Mouse (Mus musculus) monocyte, adult 5-6 weeks (primary cell): ENCODE measurements at regions not wholly inside any gene's neighbourhood (a gene's known extent, or its start where the extent isn't known, plus 50 kb on each side); places are given as distances from the start of the nearest gene placed in this dataset.

Experiments used
- ATAC-seq: fragments of 153-309, 156-312 bp; replicated peaks from 2 replicates; pipeline ENCODE4 v1.8.0; 2017; ENCODE audit warnings: mild to moderate bottlenecking; ENCODE audit not compliant: low TSS enrichment, insufficient number of reproducible peaks, severe bottlenecking, poor library complexity, low FRiP score

GRCm38 (mm10) chr14:98629026-98629425, 365.1 kb downstream of the Rpl36a-ps1 start:
- ATAC-seq, result no peak; the same call in 1 of the 2 replicates

DNA sequence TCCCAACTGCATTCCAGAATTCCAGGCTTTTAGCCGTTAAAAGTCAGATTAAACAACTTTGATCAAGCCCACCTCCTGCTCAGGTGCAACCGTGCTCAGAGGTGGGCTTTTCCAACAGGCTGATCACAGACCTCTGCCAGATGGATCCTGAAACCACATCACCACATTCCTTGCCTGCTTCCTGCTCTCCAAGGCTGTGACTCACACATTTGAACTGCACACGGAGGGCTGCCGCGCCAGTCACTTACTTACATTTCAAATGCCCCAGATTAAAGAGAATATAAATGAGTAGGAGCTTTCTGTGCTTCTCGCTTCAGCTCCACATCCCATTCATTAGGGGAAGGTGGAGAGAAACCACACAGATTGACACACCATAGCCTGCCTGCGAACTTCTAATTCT, 367.6 kb downstream of the Rpl36a-ps1 start:
- no peak for ATAC-seq

GRCm38 (mm10) chr14:98625867-98626266, 368.3 kb downstream of the Rpl36a-ps1 start:
- no peak for ATAC-seq

DNA sequence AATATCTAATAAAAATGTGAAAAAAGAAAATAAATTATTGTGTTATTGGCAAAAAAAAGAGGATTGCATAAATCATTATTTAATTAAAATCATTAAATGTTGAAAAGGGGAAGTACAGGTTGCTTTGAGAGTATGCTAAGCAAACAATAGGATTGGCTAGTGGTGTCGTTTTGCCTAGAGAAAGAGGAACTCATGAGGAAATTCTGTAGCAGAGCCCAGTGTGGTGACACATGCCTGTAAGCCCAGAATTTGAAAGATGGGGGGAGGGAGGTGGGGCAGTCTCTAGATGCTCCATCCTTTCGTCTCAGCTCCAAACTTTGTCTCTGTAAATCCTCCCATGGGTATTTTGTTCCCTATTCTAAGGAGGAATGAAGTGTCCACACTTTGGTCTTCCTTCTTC, 388.3 kb downstream of the Rpl36a-ps1 start:
- no peak for ATAC-seq

DNA sequence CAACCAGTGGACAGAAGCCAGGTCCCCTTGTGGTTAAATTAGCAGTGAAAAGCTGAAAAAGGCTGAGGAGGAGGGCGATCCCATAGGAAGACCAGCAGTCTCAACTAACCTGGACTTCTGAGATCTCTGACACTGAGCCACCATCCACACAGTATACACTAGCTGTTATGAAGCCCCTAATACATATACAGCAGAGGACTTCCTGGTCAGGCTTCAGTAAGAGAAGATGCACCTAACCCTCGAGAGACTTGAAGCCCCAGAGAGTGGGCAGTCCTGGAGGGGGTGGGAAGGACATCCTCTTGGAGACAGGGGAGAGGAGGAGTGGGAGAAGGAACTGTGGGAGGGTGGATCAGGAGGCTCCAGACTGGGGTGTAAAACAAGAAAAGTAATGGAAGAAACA, 397.9 kb downstream of the Rpl36a-ps1 start:
- ATAC-seq, result no peak

- ATAC-seq, result no peak
Measured at GRCm38 (mm10) chr14:98589846-98590245, 404.3 kb downstream of the Rpl36a-ps1 start.

- ATAC-seq, result no peak
Measured at GRCm38 (mm10) chr14:98571644-98572043, 402.1 kb upstream of the Dach1 start.

DNA sequence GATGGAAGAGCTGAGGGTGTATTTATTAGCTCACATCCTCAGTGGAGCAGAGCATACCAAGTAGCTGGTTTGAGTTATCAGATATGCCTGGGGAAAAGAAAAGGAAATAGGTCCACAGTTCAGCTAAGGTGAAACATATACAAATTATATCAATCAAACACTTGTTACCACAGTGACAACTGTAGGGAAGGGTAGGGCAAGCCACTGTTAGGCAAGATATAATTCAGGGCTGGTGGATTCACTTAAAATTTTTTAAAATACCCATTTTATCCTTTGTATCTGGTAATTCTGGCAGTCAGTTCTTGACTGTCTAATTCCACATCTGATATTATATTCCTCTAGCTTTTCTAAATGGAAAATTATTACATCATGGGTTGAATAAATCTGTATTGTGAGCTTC, 392.4 kb upstream of the Dach1 start:
- no peak for ATAC-seq

- no peak for ATAC-seq
Measured at GRCm38 (mm10) chr14:98539792-98540191, 370.2 kb upstream of the Dach1 start.

- ATAC-seq, result no peak
Measured at GRCm38 (mm10) chr14:98538267-98538666, 368.7 kb upstream of the Dach1 start.

GRCm38 (mm10) chr14:98533600-98533999, 364.0 kb upstream of the Dach1 start:
- ATAC-seq, result no peak

DNA sequence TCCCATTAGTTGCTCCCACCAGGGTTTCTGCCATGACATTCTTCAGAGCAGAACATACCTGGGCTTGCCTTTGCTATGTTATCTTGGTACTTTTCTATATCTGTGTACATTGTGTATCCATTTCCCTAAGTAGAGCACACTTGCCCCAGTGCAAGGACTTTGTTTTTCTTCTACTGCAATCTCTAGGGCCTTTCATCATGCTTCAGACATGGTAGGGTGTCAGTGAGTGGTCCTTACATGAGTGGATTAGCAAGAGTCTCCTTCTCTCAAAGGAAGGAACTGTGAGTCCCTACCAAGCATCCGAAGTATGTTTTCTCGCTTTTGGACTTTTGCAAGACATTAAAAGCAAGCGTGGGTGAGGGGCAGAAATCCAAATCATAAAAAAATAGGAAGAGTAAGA, 351.4 kb upstream of the Dach1 start:
- ATAC-seq, result no peak

GRCm38 (mm10) chr14:98505321-98505720, 335.8 kb upstream of the Dach1 start:
- ATAC-seq, result no peak

DNA sequence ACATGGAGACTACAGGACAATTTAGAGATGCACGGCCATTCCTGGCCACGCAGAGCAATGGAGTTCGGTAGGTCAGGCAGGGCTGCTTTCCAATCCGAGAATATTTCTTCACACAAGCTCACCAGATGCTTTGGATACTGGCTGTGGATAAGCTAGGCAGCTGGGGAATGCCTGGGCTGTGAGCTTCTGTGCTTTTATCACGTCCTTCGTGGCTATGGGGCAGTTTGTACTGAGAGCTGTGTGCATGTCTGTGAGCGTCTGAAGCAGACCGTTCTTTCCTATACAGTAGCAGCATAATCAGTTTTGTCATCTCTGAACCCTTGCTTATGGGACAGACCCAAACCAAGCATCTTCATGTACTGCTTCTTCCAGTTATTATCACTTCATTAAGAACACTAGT, 307.9 kb upstream of the Dach1 start:
- no peak for ATAC-seq

GRCm38 (mm10) chr14:98471803-98472509, 302.4 kb upstream of the Dach1 start:
- ATAC-seq, result no peak

GRCm38 (mm10) chr14:98454461-98454860, 284.9 kb upstream of the Dach1 start:
- ATAC-seq, result no peak

DNA sequence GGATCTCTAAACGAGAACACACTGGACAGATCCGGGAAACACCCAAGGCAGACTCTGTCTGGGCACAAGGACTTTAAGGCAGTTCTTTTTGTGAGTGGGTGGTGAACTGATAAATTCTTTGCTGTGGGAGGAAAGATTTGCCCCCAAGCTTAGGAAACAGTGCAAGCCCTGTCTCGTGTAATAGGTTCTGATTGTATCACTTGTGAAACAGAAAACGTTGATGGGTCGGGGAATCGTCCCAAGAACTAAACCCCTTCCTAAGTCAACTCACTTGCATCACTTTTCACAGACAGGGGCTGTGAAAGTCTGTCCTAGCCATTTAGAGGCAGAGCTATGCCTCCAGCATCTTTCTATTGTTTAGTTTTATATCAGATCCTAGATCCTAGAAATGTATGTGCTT, 282.6 kb upstream of the Dach1 start:
- ATAC-seq, result no peak

DNA sequence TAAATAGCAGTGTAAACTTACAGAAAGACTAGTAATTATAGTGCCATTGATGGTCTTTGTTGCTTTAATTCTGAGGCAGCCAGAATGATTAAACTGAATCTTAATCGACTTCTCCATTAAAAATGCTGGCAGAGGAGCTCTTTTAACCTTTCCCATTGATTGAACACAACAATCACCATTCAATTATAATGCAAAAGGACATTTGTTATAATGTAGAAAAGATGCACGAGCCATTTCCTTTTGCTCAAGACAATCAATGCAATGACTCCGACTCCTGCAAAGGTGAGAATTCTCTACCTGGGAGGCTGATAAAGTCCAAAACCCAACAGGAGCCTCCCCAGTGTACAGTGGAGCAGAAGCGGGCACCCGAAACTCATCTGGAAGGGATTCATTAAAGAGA, 280.0 kb upstream of the Dach1 start:
- ATAC-seq, result no peak

DNA sequence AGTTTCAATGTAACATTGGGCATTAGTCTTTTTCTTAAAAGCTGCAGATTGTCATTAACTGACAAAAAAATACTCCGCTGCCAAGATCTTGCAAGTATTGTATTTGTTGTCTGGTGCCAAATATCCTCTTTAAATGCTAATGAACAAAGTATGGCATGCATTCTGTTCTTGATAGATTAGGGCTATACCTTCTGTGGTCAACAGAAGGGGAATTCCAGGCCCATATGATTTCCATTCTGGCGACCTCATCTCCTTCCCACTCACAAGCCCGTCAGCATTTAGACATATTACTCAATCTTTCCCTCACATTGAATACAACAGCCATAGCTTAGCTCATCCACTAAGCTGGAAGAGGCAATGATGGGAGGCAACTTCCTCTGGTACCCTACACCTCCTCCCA, 272.8 kb upstream of the Dach1 start:
- no peak for ATAC-seq

- no peak for ATAC-seq
Measured at GRCm38 (mm10) chr14:98441954-98442353, 272.4 kb upstream of the Dach1 start.

DNA sequence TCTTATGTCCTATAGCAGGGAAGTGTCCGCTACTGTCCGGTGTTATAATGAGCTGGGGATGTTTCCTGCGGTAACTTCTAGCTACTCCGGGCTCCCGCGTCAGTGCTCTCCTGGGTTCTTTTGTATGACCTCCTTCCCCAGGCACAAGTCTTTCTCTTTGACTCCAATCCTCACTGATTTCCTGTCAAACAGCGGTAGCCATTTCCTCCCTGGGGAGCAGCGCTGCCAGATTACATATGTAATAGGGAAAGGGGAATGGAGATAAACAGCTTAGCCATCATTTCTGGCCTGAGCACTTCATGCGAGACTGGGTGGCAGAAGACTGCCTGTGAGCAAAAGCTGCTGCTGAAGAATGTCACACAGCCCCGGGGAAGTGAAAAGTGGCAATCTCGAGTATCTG, 262.4 kb upstream of the Dach1 start:
- ATAC-seq, result no peak
